Mouse (Mus musculus) MEL (cell line): ENCODE measurements at regions not wholly inside any gene's neighbourhood (a gene's known extent, or its start where the extent isn't known, plus 50 kb on each side); places are given as distances from the start of the nearest gene placed in this dataset.

Source experiments
- DNase-seq: peaks from one replicate; pipeline ENCODE4 v3.0.0; 2011; ENCODE audit warnings: low read depth, low spot score
- H3K27ac ChIP-seq: 2 replicates; pipeline ENCODE4 v1.5.1; 2012; ENCODE audit warnings: low read depth, mild to moderate bottlenecking, control low read depth, low read length, moderate library complexity; ENCODE audit not compliant: control insufficient read depth
- H3K27me3 ChIP-seq, 2 experiments: fragments of 150-350 bp in 1 of 2; sonication (generic) in 1 of 2; 2 replicates each; pipeline ENCODE4 v1.6.1; 2012; ENCODE audit warnings: low read length in 2 of 2, mild to moderate bottlenecking in 2 of 2, improper control_type of control experiment in 1 of 2, moderate library complexity in 1 of 2; ENCODE audit not compliant: insufficient read depth in 2 of 2, control insufficient read depth in 1 of 2
- H3K36me3 ChIP-seq, 2 experiments: 2 replicates each; pipeline ENCODE4 v1.6.1; 2012 to 2014; ENCODE audit warnings: low read length in 2 of 2, improper control_type of control experiment in 1 of 2, inconsistent platforms in 1 of 2, mild to moderate bottlenecking in 1 of 2; ENCODE audit not compliant: insufficient read depth in 2 of 2, control insufficient read depth in 1 of 2
- H3K4me1 ChIP-seq, 2 experiments: fragments of 150-350 bp in 1 of 2; sonication (generic) in 1 of 2; 2 replicates each; pipeline ENCODE4 v1.6.1; 2012; ENCODE audit warnings: low read length in 2 of 2, improper control_type of control experiment in 1 of 2, mild to moderate bottlenecking in 1 of 2; ENCODE audit not compliant: insufficient read depth in 2 of 2, control insufficient read depth in 1 of 2
- H3K4me3 ChIP-seq, 2 experiments: fragments of 150-350 bp in 1 of 2; sonication (generic) in 1 of 2; 2 replicates each; pipeline ENCODE4 v1.5.1; 2012; ENCODE audit warnings: low read depth in 2 of 2, low read length in 2 of 2, mild to moderate bottlenecking in 2 of 2, moderate library complexity in 2 of 2, control low read depth in 1 of 2, improper control_type of control experiment in 1 of 2; ENCODE audit not compliant: control insufficient read depth in 1 of 2, insufficient read depth in 1 of 2
- H3K79me2 ChIP-seq: 2 replicates; pipeline ENCODE4 v1.6.1; 2012; ENCODE audit warnings: mild to moderate bottlenecking, low read length, moderate library complexity; ENCODE audit not compliant: control insufficient read depth, poor library complexity, insufficient read depth
- H3K9ac ChIP-seq: 2 replicates; pipeline ENCODE4 v1.6.1; 2012; ENCODE audit warnings: low read depth, mild to moderate bottlenecking, control low read depth, low read length, moderate library complexity; ENCODE audit not compliant: control insufficient read depth, poor library complexity, severe bottlenecking
- H3K9me3 ChIP-seq: fragments of 150-350 bp; sonication (generic); replicated peaks from 2 replicates; pipeline ENCODE4 v1.6.1; 2012; ENCODE audit warnings: mild to moderate bottlenecking, low read length, improper control_type of control experiment, moderate library complexity; ENCODE audit not compliant: insufficient read depth
- CHD1 ChIP-seq: IDR thresholded peaks from 2 replicates; pipeline ENCODE4 v1.6.1; 2012; ENCODE audit warnings: low read depth, mild to moderate bottlenecking, inconsistent platforms, low read length, improper control_type of control experiment
- ETS1 ChIP-seq: IDR thresholded peaks from 2 replicates; pipeline ENCODE4 v1.6.1; 2012; ENCODE audit warnings: low read depth, mild to moderate bottlenecking, inconsistent platforms, low read length, improper control_type of control experiment, moderate library complexity
- JUND ChIP-seq: IDR thresholded peaks from 2 replicates; pipeline ENCODE4 v1.6.1; 2011; ENCODE audit warnings: low read depth, mild to moderate bottlenecking, improper control_type of control experiment, low read length
- KAT2A ChIP-seq: conservative IDR thresholded peaks from 2 replicates; pipeline ENCODE4 v1.6.1; 2012; ENCODE audit warnings: low read depth, low read length, improper control_type of control experiment, inconsistent platforms
- MAZ ChIP-seq: IDR thresholded peaks from 2 replicates; pipeline ENCODE4 v1.6.1; 2012; ENCODE audit warnings: low read depth, mild to moderate bottlenecking, inconsistent platforms, low read length, improper control_type of control experiment
- MEF2A ChIP-seq: IDR thresholded peaks from 2 replicates; pipeline ENCODE4 v1.6.1; 2014; ENCODE audit warnings: low read depth, mild to moderate bottlenecking, inconsistent platforms, low read length, improper control_type of control experiment; ENCODE audit not compliant: poor library complexity, insufficient replicate concordance, severe bottlenecking; ENCODE audit errors: extremely low read depth
- MXI1 ChIP-seq: IDR thresholded peaks from 2 replicates; pipeline ENCODE4 v1.6.1; 2011; ENCODE audit warnings: mild to moderate bottlenecking, low read depth, low read length, improper control_type of control experiment
- MYB ChIP-seq: IDR thresholded peaks from 2 replicates; pipeline ENCODE4 v1.6.1; 2011; ENCODE audit warnings: mild to moderate bottlenecking, low read depth, low read length, improper control_type of control experiment
- POLR2A ChIP-seq, 2 experiments: IDR thresholded peaks; 2 replicates each; pipeline ENCODE4 v1.6.1; 2011 to 2012; ENCODE audit warnings: low read length in 2 of 2, mild to moderate bottlenecking in 2 of 2, control low read depth in 1 of 2, improper control_type of control experiment in 1 of 2, low read depth in 1 of 2, moderate library complexity in 1 of 2; ENCODE audit not compliant: control insufficient read depth in 1 of 2, insufficient read depth in 1 of 2, poor library complexity in 1 of 2
- RAD21 ChIP-seq: IDR thresholded peaks from 2 replicates; pipeline ENCODE4 v1.6.1; 2011; ENCODE audit warnings: mild to moderate bottlenecking, low read depth, low read length, improper control_type of control experiment
- SMC3 ChIP-seq: IDR thresholded peaks from 2 replicates; pipeline ENCODE4 v1.6.1; 2011; ENCODE audit warnings: low read depth, low read length, improper control_type of control experiment
- TAL1 ChIP-seq: IDR thresholded peaks from 2 replicates; pipeline ENCODE4 v1.6.1; 2012; ENCODE audit warnings: mild to moderate bottlenecking, inconsistent platforms, low read length, moderate library complexity, mixed read lengths
- TBP ChIP-seq: IDR thresholded peaks from 2 replicates; pipeline ENCODE4 v1.8.0; 2011; ENCODE audit warnings: low read depth, low read length, improper control_type of control experiment

GRCm38 (mm10) chr12:60320063-60320462 is 1100.5 kb upstream of the Fbxo33 start:
- TF ChIP-seq CHD1 (no peak), TAL1 (no peak), MAZ (no peak), MEF2A (no peak), POLR2A (IDR thresholded peaks at IDR 0.05; ENCODE audit: control insufficient read depth in 1 of 2, insufficient read depth in 1 of 2, low read depth in 1 of 2, low read length in 2 of 2, poor library complexity in 1 of 2) (no peak)
- no peaks in the 10 kb centered on the region for H3K36me3 ChIP-seq
- no peaks in the 10 kb centered on the region for H3K4me1 ChIP-seq
- H3K9ac ChIP-seq = no peak overlapping the region
- H3K27ac ChIP-seq = no peak overlapping the region
- DNase-seq = no peak
- H3K79me2 ChIP-seq = no peaks in the 10 kb centered on the region
- no peaks in the 10 kb centered on the region for H3K9me3 ChIP-seq
- no peaks in the 10 kb centered on the region for H3K27me3 ChIP-seq
- no peak overlapping the region for H3K4me3 ChIP-seq

GRCm38 (mm10) chr12:60292591-60292990 is 1073.1 kb upstream of the Fbxo33 start:
- peak overlapping the region; percentile 41 to 47; a peak in 3 of 4 replicates for H3K4me3 ChIP-seq
- peak overlapping the region; percentile 43 for H3K9ac ChIP-seq
- peak; percentile 57 for DNase-seq
- H3K9me3 ChIP-seq = no peaks in the 10 kb centered on the region
- peak overlapping the region; percentile 65 for H3K27ac ChIP-seq
- H3K4me1 ChIP-seq = peaks cover 7 to 8% of the 10 kb centered on the region in 2 experiments
- H3K79me2 ChIP-seq = no peaks in the 10 kb centered on the region
- TF ChIP-seq KAT2A (no peak), ETS1 (peak; percentile 23; the same call in 1 of the 2 replicates)
- TF ChIP-seq, all 39 proteins: peak for 1
- no peaks in the 10 kb centered on the region for H3K27me3 ChIP-seq
- peaks cover 0 to 21% of the 10 kb centered on the region in 2 experiments; a peak in 2 of 4 replicates for H3K36me3 ChIP-seq

GRCm38 (mm10) chr12:60288817-60289216 is 1069.3 kb upstream of the Fbxo33 start:
- Histone ChIP-seq H3K9ac (no peak overlapping the region), H3K4me1 (peaks cover 6 to 7% of the 10 kb centered on the region in 2 experiments), H3K9me3 (no peaks in the 10 kb centered on the region), H3K27me3 (no peaks in the 10 kb centered on the region), H3K27ac (no peak overlapping the region), H3K36me3 (peaks cover 0 to 17% of the 10 kb centered on the region in 2 experiments; a peak in 2 of 4 replicates), H3K4me3 (no peak overlapping the region), H3K79me2 (no peaks in the 10 kb centered on the region)
- TF ChIP-seq JUND (no peak), KAT2A (no peak), MYB (no peak), SMC3 (no peak), POLR2A (IDR thresholded peaks at IDR 0.05; ENCODE audit: control insufficient read depth in 1 of 2, insufficient read depth in 1 of 2, low read depth in 1 of 2, low read length in 2 of 2, poor library complexity in 1 of 2) (no peak), RAD21 (no peak), MXI1 (no peak), MAZ (no peak), ETS1 (no peak), MEF2A (no peak), TBP (no peak)
- DNase-seq = no peak
